Mouse (Mus musculus) embryonic facial prominence, embryonic 15.5 days (tissue): Measurements from ENCODE around the gene Gm28051. TPM values are rescaled to one million over a fixed set of nuclear protein-coding genes. Genes with fewer than 3 reads are reported as not detected.

Experiments
- ATAC-seq: fragments of 200-750 bp; cut with Nextera tagmentation; 2 replicates; pipeline ENCODE4 v1.8.0; 2017; ENCODE audit warnings: low read depth, moderate TSS enrichment; ENCODE audit not compliant: insufficient number of reproducible peaks, low FRiP score, low TSS enrichment
- H3K27ac ChIP-seq: fragments of 300-500 bp; sonication (generic); replicated peaks from 2 replicates; pipeline ENCODE4 v1.5.1; 2015; ENCODE audit warnings: mild to moderate bottlenecking, inconsistent platforms
- H3K27me3 ChIP-seq: fragments of 300-500 bp; sonication (generic); 2 replicates; pipeline ENCODE4 v1.6.1; 2015; ENCODE audit warnings: inconsistent platforms
- H3K36me3 ChIP-seq: fragments of 300-500 bp; sonication (generic); 2 replicates; pipeline ENCODE4 v1.6.1; 2015; ENCODE audit warnings: mild to moderate bottlenecking, inconsistent platforms
- H3K4me1 ChIP-seq: fragments of 300-500 bp; sonication (generic); 2 replicates; pipeline ENCODE4 v1.6.1; 2015; ENCODE audit warnings: inconsistent platforms
- H3K4me2 ChIP-seq: fragments of 300-500 bp; sonication (generic); replicated peaks from 2 replicates; pipeline ENCODE4 v1.6.1; 2015; ENCODE audit warnings: mild to moderate bottlenecking, inconsistent platforms
- H3K4me3 ChIP-seq: fragments of 300-500 bp; sonication (generic); replicated peaks from 2 replicates; pipeline ENCODE4 v1.5.1; 2015; ENCODE audit warnings: mild to moderate bottlenecking, inconsistent platforms
- H3K9ac ChIP-seq: fragments of 300-500 bp; sonication (generic); 2 replicates; pipeline ENCODE4 v1.6.1; 2015; ENCODE audit warnings: inconsistent platforms
- H3K9me3 ChIP-seq: fragments of 300-500 bp; sonication (generic); replicated peaks from 2 replicates; pipeline ENCODE4 v1.6.1; 2016; ENCODE audit warnings: inconsistent platforms
- WGBS: fragments of 180-500 bp; shearing (Covaris S2); methylation state at CpG from one replicate; pipeline ENCODE4 v1.1.7; 2015; 5-methylcytosine and 5-hydroxymethylcytosine counted together
- polyA plus RNA-seq: library from polyadenylated mRNA; unstranded; fragments of >200 nt; fragmentation: Nextera tagmentation; extraction: Ambion mirVana; gene quantifications from 2 replicates; pipeline ENCODE4 v1.2.1, GENCODE M21; 2015

The Gm28051 gene
- polyA plus RNA-seq, 1 experiment from 2014 or later = not detected

- no peak overlapping the region for H3K4me3 ChIP-seq
- WGBS = 71% methylated on average over 6 of the region's 7 CpGs
- H3K4me1 ChIP-seq = peaks cover 44% of the 10 kb centered on the region
- H3K27me3 ChIP-seq = no peaks in the 10 kb centered on the region
- H3K27ac ChIP-seq = no peak overlapping the region
- H3K36me3 ChIP-seq = no peaks in the 10 kb centered on the region
- ATAC-seq = no peak
- H3K9ac ChIP-seq = no peak overlapping the region
- H3K4me2 ChIP-seq = no peak overlapping the region
- no peaks in the 10 kb centered on the region for H3K9me3 ChIP-seq
Measured at GRCm38 (mm10) chr12:102682722-102683299, 74.8 kb downstream of the Gm28051 start.

GRCm38 (mm10) chr12:102682085-102682484, 75.5 kb downstream of the Gm28051 start:
- WGBS = 83% methylated on average over 5 of the region's 5 CpGs
- Histone ChIP-seq H3K4me1 (peaks cover 44% of the 10 kb centered on the region), H3K4me2 (no peak overlapping the region), H3K9me3 (no peaks in the 10 kb centered on the region), H3K36me3 (no peaks in the 10 kb centered on the region), H3K9ac (no peak overlapping the region), H3K4me3 (no peak overlapping the region), H3K27ac (no peak overlapping the region), H3K27me3 (no peaks in the 10 kb centered on the region)
- ATAC-seq = no peak

GRCm38 (mm10) chr12:102681590-102681989, 76.0 kb downstream of the Gm28051 start:
- ATAC-seq = no peak
- Histone ChIP-seq H3K27me3 (no peaks in the 10 kb centered on the region), H3K9me3 (no peaks in the 10 kb centered on the region), H3K27ac (no peak overlapping the region), H3K4me3 (no peak overlapping the region), H3K4me1 (peaks cover 44% of the 10 kb centered on the region), H3K36me3 (no peaks in the 10 kb centered on the region), H3K9ac (no peak overlapping the region), H3K4me2 (no peak overlapping the region)
- WGBS = 78% methylated on average over 7 of the region's 7 CpGs

GRCm38 (mm10) chr12:102678820-102679219, 78.7 kb downstream of the Gm28051 start:
- H3K27ac ChIP-seq = no peak overlapping the region
- no peak for ATAC-seq
- no peaks in the 10 kb centered on the region for H3K9me3 ChIP-seq
- 55% methylated on average over 6 of the region's 6 CpGs for WGBS
- H3K4me1 ChIP-seq = peaks cover 25% of the 10 kb centered on the region
- H3K36me3 ChIP-seq = 0 out of 2 replicates have a peak, but pooled peaks cover 4% of the 10 kb centered on the region
- no peak overlapping the region for H3K4me3 ChIP-seq
- H3K4me2 ChIP-seq = no peak overlapping the region
- H3K27me3 ChIP-seq = no peaks in the 10 kb centered on the region
- H3K9ac ChIP-seq = no peak overlapping the region

GRCm38 (mm10) chr12:102677089-102677488, 80.5 kb downstream of the Gm28051 start:
- H3K4me3 ChIP-seq = no peak overlapping the region
- 0 out of 2 replicates have a peak, but pooled peaks cover 6% of the 10 kb centered on the region for H3K36me3 ChIP-seq
- no peak overlapping the region for H3K9ac ChIP-seq
- 84% methylated on average over 3 of the region's 3 CpGs for WGBS
- no peak for ATAC-seq
- H3K9me3 ChIP-seq = no peaks in the 10 kb centered on the region
- H3K27ac ChIP-seq = no peak overlapping the region
- no peaks in the 10 kb centered on the region for H3K27me3 ChIP-seq
- no peak overlapping the region for H3K4me2 ChIP-seq
- peaks cover 18% of the 10 kb centered on the region for H3K4me1 ChIP-seq

GRCm38 (mm10) chr12:102674556-102674955, 83.0 kb downstream of the Gm28051 start:
- 0 out of 2 replicates have a peak, but pooled peaks cover 6% of the 10 kb centered on the region for H3K36me3 ChIP-seq
- no peaks in the 10 kb centered on the region for H3K9me3 ChIP-seq
- 74% methylated on average over 10 of the region's 10 CpGs for WGBS
- ATAC-seq = no peak
- peaks cover 13% of the 10 kb centered on the region for H3K4me1 ChIP-seq
- no peak overlapping the region for H3K4me3 ChIP-seq
- no peak overlapping the region for H3K27ac ChIP-seq
- H3K27me3 ChIP-seq = no peaks in the 10 kb centered on the region
- no peak overlapping the region for H3K9ac ChIP-seq
- no peak overlapping the region for H3K4me2 ChIP-seq

GRCm38 (mm10) chr12:102674123-102674522, 83.4 kb downstream of the Gm28051 start:
- Histone ChIP-seq H3K4me2 (no peak overlapping the region), H3K27ac (no peak overlapping the region), H3K27me3 (no peaks in the 10 kb centered on the region), H3K36me3 (0 out of 2 replicates have a peak, but pooled peaks cover 6% of the 10 kb centered on the region), H3K9me3 (no peaks in the 10 kb centered on the region), H3K4me1 (peaks cover 10% of the 10 kb centered on the region; the same call in 1 of the 2 replicates), H3K9ac (no peak overlapping the region), H3K4me3 (no peak overlapping the region)
- 77% methylated on average over 13 of the region's 13 CpGs for WGBS
- no peak for ATAC-seq

- H3K36me3 ChIP-seq = 0 out of 2 replicates have a peak, but pooled peaks cover 6% of the 10 kb centered on the region
- no peak for ATAC-seq
- WGBS = 83% methylated on average over 20 of the region's 20 CpGs
- H3K4me2 ChIP-seq = no peak overlapping the region
- H3K4me1 ChIP-seq = peaks cover 10% of the 10 kb centered on the region; the same call in 1 of the 2 replicates
- no peaks in the 10 kb centered on the region for H3K9me3 ChIP-seq
- no peak overlapping the region for H3K4me3 ChIP-seq
- H3K27me3 ChIP-seq = no peaks in the 10 kb centered on the region
- H3K27ac ChIP-seq = no peak overlapping the region
- H3K9ac ChIP-seq = no peak overlapping the region
Measured at GRCm38 (mm10) chr12:102672857-102673839, 84.4 kb downstream of the Gm28051 start.

- Histone ChIP-seq H3K27me3 (no peaks in the 10 kb centered on the region), H3K9ac (no peak overlapping the region), H3K36me3 (0 out of 2 replicates have a peak, but pooled peaks cover 6% of the 10 kb centered on the region), H3K4me2 (no peak overlapping the region), H3K4me1 (peaks cover 10% of the 10 kb centered on the region; the same call in 1 of the 2 replicates), H3K9me3 (no peaks in the 10 kb centered on the region), H3K27ac (no peak overlapping the region), H3K4me3 (no peak overlapping the region)
- 64% methylated on average over 8 of the region's 8 CpGs for WGBS
- no peak for ATAC-seq
Measured at GRCm38 (mm10) chr12:102672176-102672575, 85.4 kb downstream of the Gm28051 start.

- H3K9me3 ChIP-seq = no peaks in the 10 kb centered on the region
- H3K36me3 ChIP-seq = 0 out of 2 replicates have a peak, but pooled peaks cover 6% of the 10 kb centered on the region
- whole genome bisulfite sequencing = 62% methylated on average over 8 of the region's 8 CpGs
- no peak overlapping the region for H3K27ac ChIP-seq
- H3K4me2 ChIP-seq = no peak overlapping the region
- no peak for ATAC-seq
- H3K27me3 ChIP-seq = no peaks in the 10 kb centered on the region
- H3K4me3 ChIP-seq = no peak overlapping the region
- H3K9ac ChIP-seq = no peak overlapping the region
- H3K4me1 ChIP-seq = peaks cover 10% of the 10 kb centered on the region; the same call in 1 of the 2 replicates
Measured at GRCm38 (mm10) chr12:102670848-102671247, 86.7 kb downstream of the Gm28051 start.
